Mouse (Mus musculus) ES-Bruce4 (cell line): ENCODE data around the gene Calr4.

Source experiments
- CTCF ChIP-seq: IDR thresholded peaks from one replicate; pipeline ENCODE4 v1.8.1; 2011; ENCODE audit warnings: low read depth, low read length
- EP300 ChIP-seq: IDR thresholded peaks from 2 replicates; pipeline ENCODE4 v1.6.1; 2011; ENCODE audit warnings: low read depth, low read length; ENCODE audit not compliant: insufficient read depth
- POLR2A ChIP-seq: IDR thresholded peaks from one replicate; pipeline ENCODE4 v1.8.1; 2011; ENCODE audit warnings: low read length; ENCODE audit not compliant: insufficient read depth

DNA sequence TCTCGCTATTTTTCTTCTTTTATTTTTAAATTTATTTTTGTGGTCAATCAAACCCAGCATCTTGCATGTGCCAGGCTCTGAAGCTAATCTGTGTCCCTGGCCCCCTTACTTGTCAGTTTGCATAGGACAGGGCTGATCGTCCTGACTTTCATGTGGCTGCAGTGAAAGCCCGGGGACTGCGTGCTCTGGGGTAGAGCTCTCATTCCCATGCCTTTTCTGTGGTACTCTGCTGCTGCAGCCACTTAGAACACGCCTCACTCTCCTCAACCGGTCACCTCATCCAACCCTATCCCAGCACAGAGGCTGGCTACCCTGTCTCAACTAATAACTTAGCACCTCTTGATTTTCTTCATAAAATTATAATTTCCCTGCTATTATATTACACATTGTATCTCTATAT lies 8.7 kb upstream of the Calr4 start:
- TF ChIP-seq CTCF (no peak), POLR2A (no peak), EP300 (no peak)
